ENCODE assay signal across 17 mouse cellular contexts in genomic region chr9:61977258-61977945, GRCm38 (mm10). TPM values are rescaled to one million over a fixed set of nuclear protein-coding genes. Genes with fewer than 3 reads are reported as not detected.
DNase-seq lines count a peak whose midpoint lies in the region; ATAC-seq and TF ChIP-seq lines count a peak whose summit lies in the region.
"Had no signal": no experiment of that assay in that cellular context is flagged by ENCODE, and none has a peak within 500 bp of the region (broad histone marks: within the 10 kb centered on the region; RNA-seq: fewer than 3 reads in every experiment).

No protein-coding gene starts in this region.

- no peak overlapping the region for H3K9ac ChIP-seq in kidney, embryonic 14.5 days (ENCODE audit: low read depth, low read length)
- no peak overlapping the region for H3K9ac ChIP-seq in liver, postnatal 0 days (replicated peaks)
- H3K9ac ChIP-seq: forebrain, postnatal 0 days; midbrain, embryonic 13.5 days had no signal

- no peak overlapping the region for H3K4me2 ChIP-seq in kidney, embryonic 14.5 days (replicated peaks; ENCODE audit: low read depth, low read length)
- no peak overlapping the region for H3K4me2 ChIP-seq in liver, postnatal 0 days (ENCODE audit: low read depth, low read length)
- H3K4me2 ChIP-seq: midbrain, embryonic 13.5 days had no signal

- DNase-seq in kidney, adult 2 months: peak; percentile 65
- no peak for DNase-seq in spleen, adult 2 months (ENCODE audit: low read depth in 1 of 2, low spot score in 2 of 2)
- DNase-seq in spleen, adult 12 weeks (ENCODE audit: low spot score): no peak
- DNase-seq in liver, postnatal 0 days: no peak
- DNase-seq in forebrain, embryonic 10.5 days (ENCODE audit: extremely low spot score, low spot score): no peak
- no peak for DNase-seq in adrenal gland, adult 8-10 months
- DNase-seq: adrenal gland, postnatal 14 days; cerebellum, postnatal 25 days; forebrain, postnatal 0 days; gastrocnemius, postnatal 14 days; thymus, adult 2 months had no signal

- no peak overlapping the region for H3K27ac ChIP-seq in kidney, adult 2 months (ENCODE audit: insufficient read depth, low read depth, low read length)
- no peak overlapping the region for H3K27ac ChIP-seq in kidney, embryonic 14.5 days (ENCODE audit: low read depth, low read length)
- peak overlapping the region; percentile 48; the same call in 1 of the 2 replicates for H3K27ac ChIP-seq in spleen, adult 2 months (ENCODE audit: insufficient read depth, low read length)
- peak overlapping the region; percentile 59 for H3K27ac ChIP-seq in liver, postnatal 0 days (ENCODE audit: low read depth)
- H3K27ac ChIP-seq in forebrain, embryonic 10.5 days: no peak overlapping the region
- H3K27ac ChIP-seq: hindbrain, embryonic 10.5 days; left cerebral cortex, adult 2 months; midbrain, embryonic 13.5 days had no signal

- ATAC-seq in kidney, embryonic 14.5 days (ENCODE audit: low FRiP score, low TSS enrichment): no peak
- peak; percentile 55; the same call in 1 of the 2 replicates for ATAC-seq in liver, postnatal 0 days
- ATAC-seq: forebrain, postnatal 0 days; inflammation-experienced regulatory T-cells, adult 6 months; midbrain, embryonic 13.5 days had no signal

- H3K4me1 ChIP-seq in kidney, adult 2 months (ENCODE audit: control insufficient read depth, insufficient read depth, low read length): no peaks in the 10 kb centered on the region
- H3K4me1 ChIP-seq in kidney, embryonic 14.5 days (ENCODE audit: control insufficient read depth, insufficient read depth, low read length): no peaks in the 10 kb centered on the region
- peaks cover 5% of the 10 kb centered on the region; the same call in 1 of the 2 replicates for H3K4me1 ChIP-seq in spleen, adult 2 months (ENCODE audit: control insufficient read depth, insufficient read depth, insufficient read length)
- peaks cover 3% of the 10 kb centered on the region; the same call in 1 of the 2 replicates for H3K4me1 ChIP-seq in liver, postnatal 0 days (ENCODE audit: insufficient read depth)
- peaks cover 8% of the 10 kb centered on the region for H3K4me1 ChIP-seq in forebrain, embryonic 10.5 days

- TF ChIP-seq POLR2A in kidney, adult 2 months (IDR thresholded peaks at IDR 0.05; ENCODE audit: low read depth, low read length): no peak
- no peak for TF ChIP-seq POLR2A in spleen, adult 2 months (IDR thresholded peaks at IDR 0.05; ENCODE audit: low read depth, low read length)

- H3K27me3 ChIP-seq in kidney, adult 2 months (replicated peaks; ENCODE audit: control insufficient read depth, insufficient read depth, low read length): no peaks in the 10 kb centered on the region
- H3K27me3 ChIP-seq in kidney, embryonic 14.5 days (ENCODE audit: control insufficient read depth, insufficient read depth, low read length): no peaks in the 10 kb centered on the region
- H3K27me3 ChIP-seq in spleen, adult 2 months (ENCODE audit: control insufficient read depth, insufficient read depth, low read length): no peaks in the 10 kb centered on the region
- no peaks in the 10 kb centered on the region for H3K27me3 ChIP-seq in liver, postnatal 0 days (ENCODE audit: insufficient read depth, low read length)
- H3K27me3 ChIP-seq in forebrain, embryonic 10.5 days (ENCODE audit: poor library complexity, severe bottlenecking): no peaks in the 10 kb centered on the region; the same call in 1 of the 2 replicates
- H3K27me3 ChIP-seq: midbrain, embryonic 13.5 days had no signal

- no peaks in the 10 kb centered on the region for H3K9me3 ChIP-seq in kidney, embryonic 14.5 days (ENCODE audit: control insufficient read depth, low read length)
- no peaks in the 10 kb centered on the region for H3K9me3 ChIP-seq in liver, postnatal 0 days (ENCODE audit: low read length)
- H3K9me3 ChIP-seq in forebrain, embryonic 10.5 days: no peaks in the 10 kb centered on the region
- H3K9me3 ChIP-seq: G1E; hindbrain, embryonic 10.5 days; midbrain, embryonic 13.5 days had no signal

- TF ChIP-seq CTCF in kidney, adult 2 months (conservative IDR thresholded peaks at IDR 0.05; ENCODE audit: insufficient read depth, insufficient read length, low read depth, low read length): no peak
- no peak for TF ChIP-seq CTCF in spleen, adult 2 months (IDR thresholded peaks at IDR 0.05; ENCODE audit: extremely low read depth, insufficient read depth, insufficient read length, insufficient replicate concordance)
- no peak for TF ChIP-seq CTCF in liver, postnatal 0 days (IDR thresholded peaks at IDR 0.05; ENCODE audit: low read depth)

- WGBS in kidney, adult 2 months: 49% methylated on average over 13 of the region's 13 CpGs
- 83% methylated on average over 13 of the region's 13 CpGs for WGBS in kidney, embryonic 14.5 days
- 80% methylated on average over 13 of the region's 13 CpGs for WGBS in spleen, adult 2 months
- WGBS in liver, postnatal 0 days (ENCODE audit: insufficient replicate concordance): 70% methylated on average over 13 of the region's 13 CpGs
- WGBS in forebrain, embryonic 10.5 days: 93% methylated on average over 13 of the region's 13 CpGs

- TF ChIP-seq EP300 in liver, postnatal 0 days (IDR thresholded peaks at IDR 0.05; ENCODE audit: low read depth): no peak

- H3K36me3 ChIP-seq in kidney, adult 2 months (ENCODE audit: control insufficient read depth, insufficient read depth, low read length): no peaks in the 10 kb centered on the region
- H3K36me3 ChIP-seq in kidney, embryonic 14.5 days (ENCODE audit: control insufficient read depth, insufficient read depth, low read length): no peaks in the 10 kb centered on the region
- no peaks in the 10 kb centered on the region for H3K36me3 ChIP-seq in spleen, adult 2 months (ENCODE audit: control insufficient read depth, insufficient read depth, low read length)
- no peaks in the 10 kb centered on the region for H3K36me3 ChIP-seq in liver, postnatal 0 days (replicated peaks; ENCODE audit: insufficient read depth, low read length)
- no peaks in the 10 kb centered on the region for H3K36me3 ChIP-seq in forebrain, embryonic 10.5 days (replicated peaks)
- H3K36me3 ChIP-seq: G1E; hindbrain, embryonic 10.5 days; midbrain, embryonic 13.5 days had no signal

- no peak overlapping the region for H3K4me3 ChIP-seq in kidney, adult 2 months (ENCODE audit: insufficient read depth, low read depth, low read length)
- no peak overlapping the region for H3K4me3 ChIP-seq in kidney, embryonic 14.5 days (ENCODE audit: low read length)
- no peak overlapping the region for H3K4me3 ChIP-seq in spleen, adult 2 months (ENCODE audit: extremely low read depth, insufficient read depth, insufficient read length)
- no peak overlapping the region for H3K4me3 ChIP-seq in liver, postnatal 0 days (ENCODE audit: low read depth, low read length)
- no peak overlapping the region for H3K4me3 ChIP-seq in forebrain, embryonic 10.5 days
- H3K4me3 ChIP-seq: hindbrain, embryonic 10.5 days; left cerebral cortex, adult 2 months; midbrain, embryonic 13.5 days had no signal

RNA-seq across cellular contexts. Expression of gene Kif23, which starts 30.8 kb away (rescaled TPM):
- polyA plus RNA-seq in kidney, adult 2 months (2012; rRNA removed): 1.1 and 1.4 TPM in 2 replicates
- polyA plus RNA-seq in kidney, embryonic 14.5 days (2014; fragmentation: Nextera tagmentation; extraction: Ambion mirVana): 94.6 and 128 TPM in 2 replicates
- 4.6 and 4.7 TPM in 2 replicates for polyA plus RNA-seq in spleen, adult 2 months (2012; rRNA removed)
- polyA plus RNA-seq in liver, postnatal 0 days (2015; fragmentation: Nextera tagmentation; extraction: Ambion mirVana): 23.8 and 28.8 TPM in 2 replicates
- polyA plus RNA-seq in forebrain, embryonic 10.5 days (2016; fragmentation: Nextera tagmentation; extraction: Ambion mirVana): 132 and 135 TPM in 2 replicates
- total RNA-seq in adrenal gland, adult 8-10 months (2022): 1 to 10 TPM; 2.3 to 3.8 (median 3.7) TPM

RNA-seq across cellular contexts. Expression of gene Paqr5, which starts 49.3 kb away (rescaled TPM):
- polyA plus RNA-seq in kidney, adult 2 months (2012; rRNA removed): 315 and 347 TPM in 2 replicates
- polyA plus RNA-seq in kidney, embryonic 14.5 days (2014; fragmentation: Nextera tagmentation; extraction: Ambion mirVana): 11.0 and 17.0 TPM in 2 replicates
- polyA plus RNA-seq in spleen, adult 2 months (2012; rRNA removed): 2.7 and 3.0 TPM in 2 replicates
- polyA plus RNA-seq in liver, postnatal 0 days (2015; fragmentation: Nextera tagmentation; extraction: Ambion mirVana): 0.16 and 0.17 TPM in 2 replicates
- polyA plus RNA-seq in forebrain, embryonic 10.5 days (2016; fragmentation: Nextera tagmentation; extraction: Ambion mirVana): 0.58 and 1.0 TPM in 2 replicates
- 1 to 10 TPM; 1.9 to 6.4 (median 4.2) TPM for total RNA-seq in adrenal gland, adult 8-10 months (2022)
- polyA plus RNA-seq: G1E had no signal

Comparison
In these comparisons a context has a peak if more than half of its experiments do, and no peak if none do; other contexts are left out.
1. RNA of gene Paqr5, which starts 49.3 kb away (polyA plus RNA-seq): 315 to 347 TPM in kidney, adult 2 months; 11.0 to 17.0 TPM in kidney, embryonic 14.5 days, 2.7 to 3.0 TPM in spleen, adult 2 months, 0.58 to 1.0 TPM in forebrain, embryonic 10.5 days and 0.16 to 0.17 TPM in liver, postnatal 0 days; every median in the first group is over 10 times any median in the second.
2. H3K27ac ChIP-seq: peak in spleen, adult 2 months (single experiment) and liver, postnatal 0 days (single experiment); none in kidney, adult 2 months (single experiment), kidney, embryonic 14.5 days (single experiment) and forebrain, embryonic 10.5 days (single experiment).